Mouse (Mus musculus) cerebellum, adult 9-11 months (tissue): Measurements from ENCODE around the gene Ackr3.
A peak's percentile ranks its signal among the peaks of the same experiment; 100 is the strongest.

Experiments used
- DNase-seq: peaks from one replicate; pipeline ENCODE4 v3.0.0; 2022

The Ackr3 gene

DNA sequence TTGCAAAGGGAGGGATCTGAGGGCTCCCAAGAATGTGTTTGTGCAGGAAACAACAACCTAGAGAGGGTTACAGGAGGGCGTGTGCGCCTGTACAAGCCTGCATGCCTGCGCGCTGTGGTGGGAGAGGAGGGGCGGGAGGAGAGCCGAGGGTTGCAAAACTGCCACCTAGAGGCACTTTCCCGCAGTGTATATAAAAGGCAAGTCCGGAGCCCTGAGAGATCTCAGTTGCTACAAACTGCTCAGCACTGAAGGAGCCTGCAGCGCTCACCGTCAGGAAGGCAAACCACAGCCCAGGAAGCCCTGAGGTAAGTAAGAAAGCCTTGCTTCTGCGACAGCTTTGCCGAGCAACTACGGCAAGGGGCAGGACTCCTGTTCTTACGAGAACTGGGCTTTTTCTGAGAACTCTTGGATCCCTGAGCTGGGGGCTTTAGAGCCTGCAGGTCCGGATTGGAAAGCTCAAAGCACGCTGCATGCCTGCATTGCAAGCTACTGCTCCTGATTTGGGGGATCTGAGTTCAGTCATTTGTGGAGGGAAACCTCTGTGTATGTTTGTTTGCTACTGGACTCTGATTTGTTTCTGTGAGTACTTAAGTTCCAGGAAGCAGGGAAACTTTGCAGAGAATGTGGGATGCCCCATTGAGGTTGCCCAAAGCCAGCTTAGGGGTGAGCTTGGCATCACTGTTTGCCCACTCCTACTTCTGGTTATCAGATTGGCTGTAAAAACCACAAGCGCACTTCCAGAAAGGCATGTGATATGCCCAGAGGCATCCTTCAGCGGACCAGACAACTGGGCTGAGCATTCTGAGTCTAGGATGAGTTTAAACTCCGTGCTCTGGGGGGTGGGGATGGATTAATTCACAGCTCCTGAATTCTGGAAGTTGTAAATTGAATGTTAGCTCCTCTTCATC is at the start of gene Ackr3:
Ackr3 (plus strand) TSS at position 198 of the 908 bp plus-strand sequence.
- peak; percentile 31 for DNase-seq

DNA sequence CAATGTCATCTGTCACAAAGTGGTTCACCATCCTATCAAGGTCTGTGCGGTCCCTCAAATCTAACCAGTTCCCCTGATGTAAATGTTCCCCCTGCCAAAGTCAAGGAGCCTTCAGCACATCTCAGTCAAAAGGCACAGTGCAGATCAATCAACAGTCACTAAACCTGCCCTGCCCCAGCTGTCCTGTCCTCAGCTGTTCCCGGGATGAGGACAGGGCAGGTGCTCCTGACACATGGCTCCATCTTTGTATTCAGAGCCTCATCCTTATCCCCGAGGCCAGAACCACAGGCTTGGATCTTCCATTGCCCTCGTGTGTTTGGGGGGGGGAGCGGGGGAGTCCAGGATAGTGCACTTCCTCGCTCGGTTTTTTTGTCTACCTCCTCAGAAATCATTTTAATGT is 47.2 kb upstream of the Ackr3 start:
- DNase-seq: no peak

DNA sequence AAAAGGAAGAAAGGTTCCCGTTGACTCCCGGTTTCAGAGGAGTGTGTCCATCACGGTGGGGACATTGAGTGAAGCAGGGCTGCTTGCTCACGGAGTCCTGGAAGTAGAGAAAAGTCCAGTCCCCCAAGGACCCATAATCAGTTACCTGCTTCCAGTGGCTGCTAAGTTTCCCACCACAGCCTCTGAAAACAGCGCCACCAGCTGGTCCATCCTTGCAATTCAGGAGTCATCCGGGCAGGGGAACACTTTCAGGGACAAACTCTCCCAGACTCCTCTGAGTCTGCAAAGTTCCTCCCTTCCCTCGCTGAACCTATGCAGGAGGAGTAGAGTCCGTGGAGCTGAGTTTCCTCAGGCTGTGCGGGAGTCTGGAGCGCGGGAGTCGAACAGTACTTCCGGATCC is 43.9 kb upstream of the Ackr3 start:
- no peak for DNase-seq

DNA sequence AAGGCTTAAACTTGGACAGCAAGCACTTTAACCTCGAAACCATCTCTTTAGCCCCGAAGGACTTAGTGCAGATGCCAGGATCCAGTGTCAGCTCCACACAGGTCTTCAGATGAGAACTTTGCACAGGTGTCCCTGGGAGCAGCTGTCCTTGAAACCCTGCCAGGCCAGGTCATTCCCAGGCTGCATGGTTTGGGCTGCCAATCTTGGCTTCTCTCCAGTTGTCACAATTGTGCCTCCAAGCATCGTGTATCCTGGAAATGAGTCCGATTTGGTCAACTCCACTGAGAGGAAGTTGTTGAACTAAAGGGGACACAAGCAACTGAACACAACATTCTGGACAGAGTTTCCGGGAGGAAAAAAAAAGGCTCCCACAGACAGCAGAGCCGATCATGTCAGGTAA is 42.2 kb upstream of the Ackr3 start:
- no peak for DNase-seq

DNA sequence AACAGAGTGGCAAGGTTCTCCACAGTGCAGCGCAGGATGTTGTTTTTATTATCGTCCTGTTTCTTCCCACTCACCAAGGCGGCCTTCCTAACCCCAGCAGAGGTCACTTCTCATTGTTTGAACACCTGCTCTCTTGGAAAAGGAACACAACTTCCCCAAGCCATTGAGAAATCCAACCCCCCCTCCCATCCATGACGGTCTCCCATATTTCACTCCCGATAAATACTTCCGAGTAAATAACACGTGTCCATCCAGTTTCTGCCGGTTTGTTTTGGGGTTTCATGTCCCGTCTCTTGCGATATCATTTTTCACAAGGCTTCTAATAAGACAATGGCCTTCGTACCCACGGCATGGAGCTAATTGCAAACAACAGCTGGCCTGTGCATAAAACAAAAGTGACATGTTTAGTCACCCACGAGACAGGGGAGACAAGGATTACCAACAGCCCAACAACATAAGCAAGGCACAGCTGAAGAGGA is 41.4 kb upstream of the Ackr3 start:
- DNase-seq: no peak

DNA sequence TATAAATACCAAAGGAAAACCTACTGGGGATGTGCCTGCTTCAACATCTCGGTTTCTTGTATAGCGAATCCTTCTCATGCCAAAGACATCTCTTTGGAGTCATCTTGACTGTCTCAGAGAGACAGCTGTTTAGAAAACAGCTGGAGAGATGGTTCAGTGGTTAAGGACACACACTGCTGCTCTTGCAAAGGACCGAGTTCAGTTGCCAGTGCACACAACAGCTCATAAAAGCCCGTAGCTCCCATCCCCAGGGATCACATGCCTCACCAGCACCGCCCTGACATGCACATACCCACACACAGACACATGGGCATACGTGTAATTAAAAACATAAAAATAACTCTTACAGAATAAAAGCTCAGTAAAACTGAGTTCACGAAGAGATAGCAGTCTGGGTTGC is 40.6 kb upstream of the Ackr3 start:
- no peak for DNase-seq

DNA sequence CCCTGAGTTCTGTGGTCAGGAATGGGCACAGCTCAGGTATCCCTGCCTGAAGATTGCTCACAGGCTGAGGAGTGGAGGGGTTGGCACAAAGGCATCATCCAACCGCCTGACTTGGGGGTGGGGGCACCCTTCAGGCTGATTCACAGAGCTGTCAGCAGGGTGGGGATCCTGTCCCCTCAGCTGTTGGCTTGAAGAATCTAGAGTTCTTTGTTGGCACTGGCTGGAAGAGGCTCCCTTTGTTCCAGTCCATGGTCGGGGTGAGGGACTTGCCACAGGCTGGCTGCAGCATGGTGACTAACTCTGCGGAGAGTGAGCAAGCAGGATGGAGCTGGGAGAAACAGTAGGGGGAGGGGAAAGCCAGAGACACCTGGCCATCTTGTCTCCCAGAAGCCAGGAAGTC is 39.5 kb upstream of the Ackr3 start:
- no peak for DNase-seq

DNA sequence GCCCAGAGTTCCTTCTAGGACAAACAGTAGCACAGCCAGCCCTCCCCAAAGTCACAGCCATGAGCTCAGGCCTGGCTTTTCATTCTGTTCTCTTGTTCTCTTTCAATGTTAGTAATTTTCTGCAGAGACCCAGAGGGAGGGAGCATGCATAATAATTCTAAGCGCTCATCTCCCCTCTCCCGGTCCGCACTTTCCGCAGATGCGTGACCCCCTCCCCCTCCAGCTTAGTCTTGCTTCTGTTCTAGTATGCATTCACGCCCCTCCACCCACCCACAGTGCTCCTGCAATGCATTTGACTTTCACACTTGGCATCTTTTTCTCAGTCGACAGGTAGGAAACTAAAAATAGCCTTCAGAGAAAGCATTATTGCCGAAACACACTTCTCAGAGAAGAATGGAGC is 29.4 kb upstream of the Ackr3 start:
- no peak for DNase-seq

DNA sequence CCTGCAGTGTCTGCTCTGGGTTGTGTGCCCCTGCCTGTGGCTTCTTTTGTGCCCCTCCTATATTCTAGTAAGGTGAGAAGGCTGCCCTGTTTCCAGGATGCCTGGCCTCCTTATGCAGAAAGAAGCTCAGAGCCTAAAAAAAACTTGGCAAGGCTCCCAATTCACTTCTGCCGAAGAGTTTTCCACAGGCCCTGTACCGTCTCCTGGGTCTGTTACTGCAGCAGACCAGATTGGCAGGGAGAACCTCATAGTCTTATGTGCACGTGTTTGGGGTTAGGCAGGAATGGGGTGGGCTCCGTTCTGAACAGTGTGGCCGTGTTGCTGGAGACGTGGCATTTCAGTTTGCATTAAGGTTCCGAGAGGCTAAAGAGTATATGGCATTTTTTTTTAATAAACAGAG is 27.6 kb upstream of the Ackr3 start:
- no peak for DNase-seq

DNA sequence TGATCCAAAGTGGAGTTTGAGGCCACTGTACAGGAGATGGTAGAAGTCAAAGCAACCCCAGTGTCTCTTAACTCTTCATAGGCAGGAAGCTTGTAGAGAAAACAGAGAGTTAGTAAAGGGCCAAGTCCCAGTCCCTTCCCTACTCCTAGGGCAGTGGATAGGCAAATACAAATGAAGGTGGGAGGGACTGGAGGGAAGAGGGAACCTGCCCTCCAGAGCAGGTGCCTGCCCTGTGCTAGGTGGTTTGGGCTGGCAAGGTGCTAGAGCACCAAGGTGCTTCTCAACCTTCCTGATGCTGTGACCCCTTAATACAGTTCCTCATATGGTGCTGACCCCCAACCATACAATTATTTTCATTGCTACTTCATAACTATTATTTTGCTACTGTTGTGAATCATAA is 26.2 kb upstream of the Ackr3 start:
- DNase-seq: no peak

DNA sequence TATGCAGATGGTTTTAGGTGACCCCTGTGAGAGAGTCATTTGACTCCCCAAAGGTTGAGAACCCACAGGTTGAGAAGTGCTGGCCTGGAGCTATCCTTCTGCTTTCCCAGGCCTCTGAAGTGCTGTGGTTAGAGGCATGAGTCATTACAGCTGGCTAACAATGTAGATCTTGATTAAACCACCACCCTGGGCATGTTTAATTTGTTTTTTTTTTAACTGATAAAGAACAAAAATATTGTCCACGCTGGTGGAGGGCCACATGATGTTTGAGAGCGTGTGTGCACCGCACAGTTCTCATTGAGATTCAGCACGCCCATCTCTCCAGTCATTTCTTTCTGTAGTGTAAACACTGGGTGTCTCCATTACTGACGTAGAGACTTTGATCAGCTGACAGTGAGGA is 25.8 kb upstream of the Ackr3 start:
- DNase-seq: no peak

DNA sequence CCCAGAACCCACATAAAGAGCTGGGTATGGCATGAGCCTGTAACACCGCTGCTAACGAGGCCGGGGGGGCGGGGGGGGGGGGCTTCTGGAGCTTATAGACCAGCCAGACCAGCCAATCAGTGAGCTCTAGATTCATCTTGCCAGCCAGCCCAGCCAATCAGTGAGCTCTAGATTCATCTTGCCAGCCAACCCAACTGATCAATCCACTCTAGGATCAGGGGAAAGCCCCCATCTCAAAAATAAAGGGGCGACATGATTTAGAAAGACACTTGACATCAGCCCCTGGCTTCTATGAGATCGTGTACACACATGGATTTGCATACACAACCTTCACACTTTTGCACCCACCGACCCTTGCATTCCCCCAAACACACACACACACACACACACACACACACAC is 23.3 kb upstream of the Ackr3 start:
- no peak for DNase-seq

DNA sequence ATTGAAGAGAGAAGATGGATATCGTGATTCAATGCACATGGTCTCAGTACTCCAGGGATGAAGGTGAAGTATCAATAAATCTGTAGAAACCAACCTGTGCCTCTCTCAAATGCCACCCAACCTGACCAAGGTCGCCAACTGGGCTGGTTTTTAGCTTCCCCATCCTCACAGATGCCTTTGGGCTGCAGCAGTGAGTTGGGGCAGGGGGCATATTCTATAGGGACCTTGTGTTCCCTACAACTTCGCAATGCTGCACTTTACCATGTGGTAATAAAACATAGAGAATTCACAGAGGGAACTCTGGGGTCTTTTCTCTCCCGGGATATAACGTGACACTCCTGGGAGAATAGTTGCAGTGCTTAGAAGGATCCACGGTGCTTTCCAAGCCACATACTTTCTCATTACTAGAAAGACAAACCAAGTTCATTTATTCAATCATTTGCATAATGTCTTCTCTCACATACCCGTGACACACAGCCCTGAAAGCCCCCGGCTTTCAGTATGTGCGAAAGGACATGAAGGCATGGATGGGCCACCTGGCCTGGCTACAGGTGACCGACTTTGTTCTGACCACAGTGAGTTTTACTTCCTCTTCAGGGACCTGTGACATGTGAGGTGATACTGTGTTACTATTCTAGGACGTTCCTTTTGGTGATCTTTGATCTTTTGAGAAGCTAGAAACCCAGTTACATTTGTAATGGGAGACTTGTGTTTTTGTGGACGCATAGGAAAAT is 22.6 kb upstream of the Ackr3 start:
- no peak for DNase-seq

DNA sequence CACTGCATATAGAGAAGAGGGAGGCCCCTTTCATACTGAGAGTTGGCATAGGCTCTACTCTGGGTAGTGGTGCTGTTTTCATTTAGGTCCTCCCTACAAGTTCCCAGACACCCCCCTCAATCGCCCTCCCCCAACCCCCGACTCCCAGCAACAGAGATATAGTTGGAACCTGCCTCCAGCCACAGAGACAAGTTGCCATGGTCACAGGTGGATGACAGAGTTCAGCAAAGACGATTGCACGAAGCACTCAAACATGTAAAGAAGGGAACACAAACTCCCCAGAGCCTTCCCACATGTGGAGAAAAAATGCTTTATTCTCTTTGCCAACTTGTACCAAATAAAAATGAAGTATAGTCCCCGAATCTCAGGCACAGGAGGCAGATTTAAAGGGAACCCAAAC is 21.3 kb upstream of the Ackr3 start:
- DNase-seq: no peak

DNA sequence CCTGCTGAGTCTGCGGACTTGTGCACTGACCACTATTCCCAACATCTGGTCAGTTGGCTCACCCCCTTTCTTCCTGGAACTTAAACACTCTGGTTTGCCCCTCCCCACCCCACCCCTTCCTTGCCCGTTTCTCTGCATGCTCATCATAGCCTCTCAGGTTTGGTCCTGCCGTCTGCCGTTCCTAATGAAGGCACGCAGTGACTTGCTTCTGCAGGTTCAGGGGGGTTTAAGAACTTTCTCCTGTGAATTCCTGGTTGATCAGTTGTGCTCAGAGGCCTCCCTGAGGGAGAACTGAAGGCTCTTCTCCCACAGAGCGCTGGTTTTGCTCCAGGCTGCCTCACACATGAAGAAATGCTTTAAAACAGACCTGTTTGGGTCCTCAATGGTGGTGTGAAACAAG is 20.2 kb upstream of the Ackr3 start:
- DNase-seq: no peak

DNA sequence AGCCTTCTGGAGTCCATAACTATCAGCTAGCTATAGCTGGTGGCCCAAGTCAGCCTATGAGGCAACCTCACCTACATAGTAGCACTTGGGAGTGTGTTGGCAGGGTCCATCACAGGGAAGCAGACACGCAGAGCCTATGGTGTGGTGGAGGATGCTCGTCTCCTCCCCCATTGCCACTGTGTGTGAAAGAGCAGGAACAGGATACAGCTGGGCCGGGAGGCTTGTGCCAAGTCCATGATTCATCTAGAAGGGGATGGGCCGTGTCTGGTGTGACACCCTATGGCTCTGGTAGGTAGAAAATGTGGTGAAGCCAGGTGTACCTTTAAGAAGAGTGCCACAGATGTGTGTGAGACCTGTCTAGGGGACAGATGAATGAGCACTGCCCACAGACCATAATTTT is 17.6 kb upstream of the Ackr3 start:
- DNase-seq: no peak

DNA sequence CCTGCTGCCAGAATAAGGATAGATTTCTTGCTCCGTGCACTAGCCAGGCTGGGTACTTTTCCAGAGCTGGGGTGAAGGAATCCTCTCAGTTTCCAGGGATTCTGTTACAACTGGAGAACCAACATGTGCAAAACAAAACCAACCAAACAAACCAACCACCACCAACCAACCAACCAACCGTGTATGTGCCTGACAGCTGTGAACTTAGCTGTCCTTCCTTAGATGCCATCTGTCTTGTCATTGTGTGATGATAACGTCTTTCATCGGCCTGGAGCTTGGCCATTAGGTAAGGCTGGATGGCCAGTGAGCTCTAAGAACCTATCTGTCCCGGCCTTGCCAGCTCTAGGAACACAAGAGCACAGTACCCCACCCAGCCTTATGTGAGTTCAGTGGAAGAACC is 16.9 kb upstream of the Ackr3 start:
- no peak for DNase-seq

DNA sequence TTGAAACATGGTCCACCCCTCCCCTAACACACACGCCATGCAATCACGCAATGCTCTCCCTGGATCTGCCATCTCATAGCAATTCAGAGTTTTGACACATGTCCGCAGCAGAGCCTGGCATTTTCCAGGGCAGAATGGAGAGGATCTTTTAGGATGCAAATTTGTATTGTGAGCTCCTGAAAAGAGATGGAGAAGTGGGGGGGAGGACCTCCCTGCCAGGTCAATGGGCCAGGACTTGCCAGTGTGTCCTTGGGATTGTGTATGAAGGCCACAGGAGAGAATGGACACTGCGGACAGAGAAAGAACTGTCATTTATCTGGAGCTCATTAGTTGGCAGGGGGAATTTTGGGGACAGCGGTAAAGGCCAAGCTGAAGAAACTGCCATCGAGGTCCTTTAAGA is 14.7 kb upstream of the Ackr3 start:
- no peak for DNase-seq

DNA sequence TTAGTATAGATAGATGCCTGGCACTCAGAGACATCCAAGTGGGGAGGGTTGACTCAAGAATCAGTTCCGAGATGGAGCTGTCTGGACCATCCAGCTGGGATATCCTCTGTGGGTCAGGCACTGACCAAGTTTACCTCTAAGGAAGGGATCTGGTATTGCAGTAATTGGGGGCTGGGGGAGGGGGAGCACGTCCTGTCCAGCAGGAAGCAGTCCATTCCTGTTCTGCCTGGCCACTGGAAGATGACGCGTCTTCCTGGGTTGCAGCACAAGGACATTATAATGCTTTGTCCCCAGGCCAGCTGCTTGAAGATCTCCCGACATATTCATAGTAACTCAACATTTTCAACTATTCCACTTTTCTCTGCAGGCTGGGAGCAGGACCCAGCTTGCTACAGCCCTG is 2.5 kb upstream of the Ackr3 start:
- no peak for DNase-seq

DNA sequence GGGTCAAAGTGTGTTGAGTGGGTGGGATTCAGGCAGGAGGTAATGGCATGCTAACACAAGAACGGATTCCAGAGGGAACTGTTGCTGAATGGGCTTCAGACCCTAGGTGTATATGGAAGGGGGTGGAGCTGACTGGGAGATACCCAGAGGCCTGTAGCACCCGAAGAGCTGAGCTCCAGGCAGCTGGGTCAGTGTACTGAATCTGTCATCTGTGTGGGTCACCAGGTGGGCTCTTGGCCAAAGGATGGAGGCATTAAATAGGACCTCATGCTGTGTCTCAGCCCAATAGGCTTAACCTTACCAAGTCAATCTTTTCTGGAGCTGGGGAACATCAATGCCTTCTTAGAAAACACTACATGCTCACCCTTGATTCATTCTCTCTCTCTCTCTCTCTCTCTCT is 2.1 kb upstream of the Ackr3 start:
- DNase-seq: no peak

DNA sequence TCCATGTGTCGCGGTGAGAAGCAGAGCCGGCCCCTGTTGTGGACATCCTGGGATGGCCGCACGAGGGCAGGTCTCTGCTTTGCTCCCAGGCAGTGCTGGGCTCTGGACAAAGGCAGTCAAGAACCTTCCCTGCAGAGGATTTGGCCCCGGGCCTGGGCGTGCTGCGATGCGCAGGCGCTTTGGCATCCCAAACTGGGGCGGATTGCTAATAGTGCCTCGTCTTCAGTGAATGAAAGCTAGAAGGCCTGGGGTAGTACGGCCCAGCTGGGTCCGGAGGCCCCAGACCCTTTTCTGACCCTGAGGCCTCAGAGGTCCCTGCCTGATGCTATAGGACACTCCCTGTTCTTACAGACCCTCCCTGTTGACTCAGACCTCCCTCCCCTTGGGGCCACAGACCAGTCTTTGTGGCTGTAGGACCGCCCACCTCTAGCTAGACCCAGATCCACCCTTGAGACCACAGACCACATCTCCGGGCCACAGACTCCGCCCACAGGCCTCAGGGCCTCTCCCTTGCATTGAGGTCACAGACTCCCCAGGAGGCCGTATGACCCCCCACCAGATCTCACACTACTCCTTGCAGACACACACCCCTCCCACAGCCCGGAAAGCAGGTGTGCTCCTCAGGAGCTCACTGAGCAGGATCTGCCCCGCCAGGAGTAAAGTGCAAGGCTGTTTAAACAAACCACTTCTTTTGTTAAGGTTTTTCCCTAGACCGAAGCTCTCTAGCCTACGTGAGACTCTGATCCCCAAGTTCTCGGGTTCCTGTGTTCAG is 1.4 kb upstream of the Ackr3 start:
- peak; percentile 79 for DNase-seq

DNA sequence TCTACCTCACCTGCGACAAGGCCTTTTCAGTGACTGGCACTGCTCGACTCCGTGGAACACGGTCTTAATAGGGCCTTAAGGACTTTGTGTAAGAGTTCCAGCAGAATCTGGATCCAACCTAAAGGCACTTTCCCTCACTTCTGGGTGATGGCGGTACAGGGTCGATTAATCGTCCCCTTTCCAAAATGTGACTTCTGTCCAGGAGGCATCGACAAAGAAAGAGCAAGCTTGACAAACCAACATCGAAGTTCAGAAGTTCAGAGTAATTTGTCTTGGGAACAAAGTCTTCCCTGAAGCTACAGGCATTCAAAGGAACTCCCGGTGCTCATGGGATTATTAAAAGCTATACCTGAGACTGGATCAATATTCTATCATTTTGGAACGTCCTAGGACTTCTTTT is 439 bp upstream of the Ackr3 start:
- DNase-seq: no peak

DNA sequence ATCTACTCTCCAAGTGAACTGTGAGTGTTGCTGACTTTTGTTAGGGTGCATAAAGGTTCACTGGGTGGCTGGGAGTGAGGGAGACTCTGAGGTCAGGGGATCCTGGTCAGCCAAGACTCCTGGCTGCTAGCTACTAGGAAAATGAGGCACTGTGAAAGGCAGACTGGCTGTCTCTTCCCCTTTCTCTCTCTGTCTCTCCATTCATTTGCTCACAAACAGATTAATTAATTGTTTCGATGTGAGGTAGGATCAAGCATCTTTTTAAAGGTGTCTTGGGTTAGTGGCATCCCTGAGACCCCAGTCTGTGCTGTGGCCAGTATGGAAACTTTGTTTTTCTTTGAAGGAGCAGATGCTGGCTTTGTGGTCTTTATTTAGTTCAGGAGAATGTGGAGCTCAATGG is 1.0 kb downstream of the Ackr3 start:
- DNase-seq: no peak

DNA sequence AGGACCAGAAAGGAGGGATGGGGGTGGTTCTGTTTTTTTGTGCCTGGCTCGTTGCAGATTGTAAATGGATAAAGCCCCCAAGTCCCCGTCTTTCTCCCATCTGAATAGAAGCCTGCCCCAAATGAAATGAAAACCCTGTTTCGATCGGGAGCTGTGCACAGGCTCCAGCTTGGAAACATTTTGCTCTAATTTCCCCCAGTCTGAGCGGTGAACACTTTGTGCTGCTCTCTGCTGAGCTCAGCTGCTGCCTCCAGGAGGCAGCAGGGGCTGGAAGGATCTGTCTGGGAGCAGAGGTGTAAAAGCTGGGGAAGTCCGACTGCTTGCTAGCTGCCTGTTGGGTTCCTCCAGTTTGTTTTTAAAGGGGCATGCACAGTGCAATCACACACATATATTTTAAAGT is 1.4 kb downstream of the Ackr3 start:
- DNase-seq: peak; percentile 17
